Mouse (Mus musculus) heart, embryonic 11.5 days (tissue): ENCODE measurements around the gene Ctbp2. TPM values are rescaled to one million over a fixed set of nuclear protein-coding genes. Genes with fewer than 3 reads are reported as not detected.

Experiments used
- ATAC-seq: fragments of 200-750 bp; cut with Nextera tagmentation; replicated peaks from 2 replicates; pipeline ENCODE4 v1.8.0; 2017; ENCODE audit warnings: moderate library complexity; ENCODE audit not compliant: insufficient number of reproducible peaks, low FRiP score, low TSS enrichment
- H3K27ac ChIP-seq: fragments of 300-500 bp; sonication (generic); 2 replicates; pipeline ENCODE4 v1.5.1; 2014; ENCODE audit warnings: mild to moderate bottlenecking, low read depth, low read length
- H3K27me3 ChIP-seq: fragments of 300-500 bp; sonication (generic); 2 replicates; pipeline ENCODE4 v1.6.1; 2014; ENCODE audit warnings: mild to moderate bottlenecking, low read length, mixed read lengths; ENCODE audit not compliant: control insufficient read depth, insufficient read depth
- H3K36me3 ChIP-seq: fragments of 300-500 bp; sonication (generic); 2 replicates; pipeline ENCODE4 v1.6.1; 2014; ENCODE audit warnings: mild to moderate bottlenecking, low read length, moderate library complexity, mixed read lengths; ENCODE audit not compliant: control insufficient read depth, insufficient read depth
- H3K4me1 ChIP-seq: fragments of 300-500 bp; sonication (generic); 2 replicates; pipeline ENCODE4 v1.6.1; 2014; ENCODE audit warnings: low read length; ENCODE audit not compliant: control insufficient read depth, insufficient read depth
- H3K4me2 ChIP-seq: fragments of 300-500 bp; sonication (generic); 2 replicates; pipeline ENCODE4 v1.6.1; 2014; ENCODE audit warnings: mild to moderate bottlenecking, moderate library complexity
- H3K4me3 ChIP-seq: fragments of 300-500 bp; sonication (generic); 2 replicates; pipeline ENCODE4 v1.5.1; 2014; ENCODE audit warnings: low read depth, low read length
- H3K9ac ChIP-seq: fragments of 300-500 bp; sonication (generic); 2 replicates; pipeline ENCODE4 v1.6.1; 2014; ENCODE audit warnings: mild to moderate bottlenecking, low read depth, low read length, moderate library complexity
- H3K9me3 ChIP-seq: fragments of 300-500 bp; sonication (generic); replicated peaks from 2 replicates; pipeline ENCODE4 v1.6.1; 2016; ENCODE audit warnings: low read length; ENCODE audit not compliant: control insufficient read depth
- WGBS: fragments of 180-500 bp; shearing (Covaris S2); extraction: QIAGEN DNeasy Blood & Tissue Kit; methylation state at CpG from one replicate; pipeline ENCODE4 v1.1.7; 2014; ENCODE audit not compliant: insufficient replicate concordance; 5-methylcytosine and 5-hydroxymethylcytosine counted together
- polyA plus RNA-seq: library from polyadenylated mRNA; unstranded; fragments of >200 nt; fragmentation: Nextera tagmentation; extraction: Ambion mirVana; gene quantifications from 2 replicates; pipeline ENCODE4 v1.2.1, GENCODE M21; 2014

Gene Ctbp2
- polyA plus RNA-seq, 1 experiment from 2014 or later: 62.7 TPM

- peak overlapping the region; percentile 76 for H3K4me2 ChIP-seq
- H3K9me3 ChIP-seq: no peaks in the 10 kb centered on the region
- WGBS: under 1% methylated on average over 70 of the region's 102 CpGs
- H3K4me1 ChIP-seq: peaks cover 27% of the 10 kb centered on the region
- H3K36me3 ChIP-seq: no peaks in the 10 kb centered on the region
- ATAC-seq: peak; percentile 21
- peak overlapping the region; percentile 99 for H3K27ac ChIP-seq
- no peaks in the 10 kb centered on the region for H3K27me3 ChIP-seq
- H3K4me3 ChIP-seq: peak overlapping the region; percentile 93
- peak overlapping the region; percentile 91 for H3K9ac ChIP-seq
These were observed 1.5 kb downstream of the Ctbp2 start for GRCm38 (mm10) chr7:133122379-133123243.

- WGBS: under 1% methylated on average over 83 of the region's 94 CpGs
- Histone ChIP-seq H3K9me3 (no peaks in the 10 kb centered on the region), H3K9ac (peak overlapping the region; percentile 91), H3K4me3 (peak overlapping the region; percentile 93), H3K4me2 (peak overlapping the region; percentile 76), H3K36me3 (no peaks in the 10 kb centered on the region), H3K27ac (peak overlapping the region; percentile 99), H3K4me1 (peaks cover 35% of the 10 kb centered on the region), H3K27me3 (no peaks in the 10 kb centered on the region)
- ATAC-seq: no peak
These were observed 2.3 kb downstream of the Ctbp2 start for GRCm38 (mm10) chr7:133121661-133122378.

- 1% methylated on average over 14 of the region's 14 CpGs for WGBS
- Histone ChIP-seq H3K9ac (peak overlapping the region; percentile 91), H3K4me1 (peaks cover 41% of the 10 kb centered on the region), H3K36me3 (no peaks in the 10 kb centered on the region), H3K27ac (peak overlapping the region; percentile 99), H3K4me2 (peak overlapping the region; percentile 76), H3K9me3 (no peaks in the 10 kb centered on the region), H3K4me3 (peak overlapping the region; percentile 93), H3K27me3 (no peaks in the 10 kb centered on the region)
- no peak for ATAC-seq
These were observed 3.0 kb downstream of the Ctbp2 start for GRCm38 (mm10) chr7:133121080-133121607.

DNA sequence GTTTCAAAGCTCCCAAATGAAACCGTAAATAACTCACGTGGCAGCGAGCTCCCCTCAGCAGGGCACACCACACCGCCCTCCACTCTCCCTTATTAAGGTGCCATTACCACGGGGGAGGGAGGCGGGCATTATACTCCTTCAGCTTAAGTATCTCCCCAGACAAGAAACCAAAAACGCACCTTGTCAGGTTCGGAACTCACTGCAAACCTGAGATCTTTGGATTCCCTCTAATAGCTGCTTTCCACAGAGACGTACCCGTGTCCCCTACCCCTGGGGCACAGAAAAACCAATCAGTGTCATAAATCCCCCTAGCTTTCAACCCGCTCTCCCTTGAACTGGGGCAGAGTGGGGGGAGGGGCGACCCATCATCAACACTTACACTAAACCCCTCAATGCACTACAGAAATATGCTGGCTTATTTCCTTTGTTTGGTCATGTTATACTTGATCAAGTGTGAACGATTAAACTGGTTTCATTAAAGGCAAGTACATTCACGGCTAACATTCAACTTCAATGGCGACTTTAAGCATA lies 3.9 kb downstream of the Ctbp2 start:
- ATAC-seq: no peak
- H3K4me2 ChIP-seq: peak overlapping the region; percentile 76
- H3K36me3 ChIP-seq: no peaks in the 10 kb centered on the region
- peaks cover 46% of the 10 kb centered on the region for H3K4me1 ChIP-seq
- no peaks in the 10 kb centered on the region for H3K9me3 ChIP-seq
- H3K27me3 ChIP-seq: no peaks in the 10 kb centered on the region
- 6% methylated on average over 15 of the region's 15 CpGs for WGBS
- peak overlapping the region; percentile 93 for H3K4me3 ChIP-seq
- peak overlapping the region; percentile 70; the same call in 1 of the 2 replicates for H3K9ac ChIP-seq
- 0 out of 2 replicates have a peak overlapping the region, but pooled peaks have one; percentile 41 for H3K27ac ChIP-seq

- Histone ChIP-seq H3K27ac (peak overlapping the region; percentile 62; the same call in 1 of the 2 replicates), H3K4me1 (peaks cover 61% of the 10 kb centered on the region), H3K9ac (no peak overlapping the region), H3K4me3 (no peak overlapping the region), H3K27me3 (no peaks in the 10 kb centered on the region), H3K4me2 (no peak overlapping the region), H3K36me3 (no peaks in the 10 kb centered on the region), H3K9me3 (no peaks in the 10 kb centered on the region)
- ATAC-seq: no peak
- 33% methylated on average over 2 of the region's 2 CpGs for WGBS
These were observed 6.3 kb downstream of the Ctbp2 start for GRCm38 (mm10) chr7:133117815-133118214.

DNA sequence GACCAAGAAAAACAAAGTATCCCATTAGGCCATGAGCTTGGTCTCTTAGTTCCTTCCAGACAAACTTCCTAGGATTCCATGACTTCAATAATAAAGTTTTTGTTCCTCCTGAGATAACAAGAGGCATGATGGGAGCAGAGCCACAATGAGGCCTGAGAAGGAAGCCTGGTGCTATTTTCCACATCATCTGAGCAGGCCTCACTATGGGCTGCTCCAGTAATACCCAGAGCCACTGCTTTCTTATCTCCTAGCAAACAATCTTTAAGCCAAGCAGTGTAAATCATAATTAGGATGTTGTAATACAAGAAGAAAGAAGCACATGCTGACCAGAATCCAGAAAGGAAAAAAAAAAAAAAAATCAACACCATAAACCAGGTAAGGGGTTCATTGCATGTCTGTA lies 7.6 kb downstream of the Ctbp2 start:
- H3K4me1 ChIP-seq: peaks cover 74% of the 10 kb centered on the region
- no peaks in the 10 kb centered on the region for H3K27me3 ChIP-seq
- H3K9ac ChIP-seq: no peak overlapping the region
- no peak overlapping the region for H3K4me3 ChIP-seq
- ATAC-seq: no peak
- no peaks in the 10 kb centered on the region for H3K36me3 ChIP-seq
- no peaks in the 10 kb centered on the region for H3K9me3 ChIP-seq
- H3K4me2 ChIP-seq: peak overlapping the region; percentile 69
- peak overlapping the region; percentile 30; the same call in 1 of the 2 replicates for H3K27ac ChIP-seq

GRCm38 (mm10) chr7:133115886-133116285 lies 8.3 kb downstream of the Ctbp2 start:
- Histone ChIP-seq H3K4me3 (peak overlapping the region; percentile 32), H3K4me1 (peaks cover 76% of the 10 kb centered on the region), H3K36me3 (no peaks in the 10 kb centered on the region), H3K9me3 (no peaks in the 10 kb centered on the region), H3K4me2 (peak overlapping the region; percentile 69), H3K27ac (peak overlapping the region; percentile 30), H3K9ac (peak overlapping the region; percentile 61; the same call in 1 of the 2 replicates), H3K27me3 (no peaks in the 10 kb centered on the region)
- WGBS: 6% methylated on average over 15 of the region's 15 CpGs
- no peak for ATAC-seq

GRCm38 (mm10) chr7:133114847-133115470 lies 9.2 kb downstream of the Ctbp2 start:
- peak overlapping the region; percentile 30 for H3K27ac ChIP-seq

More at GRCm38 (mm10) chr7:133114847-133115470, 9.2 kb downstream of the Ctbp2 start:
- peak overlapping the region; percentile 69 for H3K4me2 ChIP-seq
- 11% methylated on average over 20 of the region's 20 CpGs for WGBS
- H3K36me3 ChIP-seq: no peaks in the 10 kb centered on the region
- H3K4me1 ChIP-seq: peaks cover 69% of the 10 kb centered on the region
- H3K9ac ChIP-seq: peak overlapping the region; percentile 61
- peak; percentile 76 for ATAC-seq
- no peaks in the 10 kb centered on the region for H3K27me3 ChIP-seq
- H3K4me3 ChIP-seq: peak overlapping the region; percentile 32
- no peaks in the 10 kb centered on the region for H3K9me3 ChIP-seq
